Mouse (Mus musculus) kidney, adult 2 months (tissue): ENCODE data around the gene Tra2b.
A peak's percentile ranks its signal among the peaks of the same experiment; 100 is the strongest.

Experiments used
- CTCF ChIP-seq: fragments of 200-500 bp; conservative IDR thresholded peaks from 2 replicates; pipeline ENCODE4 v1.5.1; 2011; ENCODE audit warnings: low read depth, mild to moderate bottlenecking, control low read depth, low read length, moderate library complexity, mixed read lengths; ENCODE audit not compliant: insufficient read depth, insufficient read length
- POLR2A ChIP-seq: fragments of 200-500 bp; IDR thresholded peaks from one replicate; pipeline ENCODE4 v1.6.1; 2011; ENCODE audit warnings: low read depth, low read length, control low read depth

- peak; percentile 49 for TF ChIP-seq CTCF
- TF ChIP-seq POLR2A: no peak
These were observed 27.8 kb upstream of the Tra2b start for GRCm38 (mm10) chr16:22293600-22293999.
